10 mouse cellular contexts compared by ENCODE assay signal in the genomic region with DNA sequence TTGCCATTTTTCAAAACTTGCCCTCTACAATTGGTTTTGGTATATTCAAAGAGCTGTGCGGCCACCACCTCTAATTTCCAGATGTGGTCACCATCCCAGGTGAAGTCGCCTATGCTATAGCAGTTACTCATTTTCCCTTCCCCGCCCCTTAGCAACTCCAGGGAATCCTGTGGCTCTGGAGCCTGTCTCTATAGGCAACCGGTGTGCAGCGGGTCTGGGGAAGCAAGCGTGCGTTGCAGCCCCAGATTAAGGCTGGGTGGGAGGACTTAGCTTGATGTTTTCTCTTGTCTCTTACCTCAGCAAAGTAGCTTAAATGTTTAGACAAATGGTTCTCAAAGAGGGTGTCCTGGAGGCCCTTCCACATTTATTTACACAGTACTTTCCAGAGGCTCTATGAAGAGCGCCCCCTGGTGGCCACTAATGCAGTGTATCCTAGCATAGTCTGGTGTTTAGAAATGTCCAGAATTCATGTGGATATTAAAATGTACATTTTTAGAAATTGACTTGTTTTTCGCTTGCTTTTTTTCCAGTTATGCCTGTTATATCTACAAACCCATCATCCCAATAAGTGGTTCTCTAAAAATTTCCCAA. TPM values are rescaled to one million over a fixed set of nuclear protein-coding genes. Genes with fewer than 3 reads are reported as not detected.
A peak's percentile ranks its signal among the peaks of the same experiment; 100 is the strongest.
DNase-seq lines count a peak whose midpoint lies in the region; ATAC-seq and TF ChIP-seq lines count a peak whose summit lies in the region.
"Had no signal": no experiment of that assay in that cellular context is flagged by ENCODE, and none has a peak within 500 bp of the region (broad histone marks: within the 10 kb centered on the region; RNA-seq: fewer than 3 reads in every experiment).

No protein-coding gene starts in this region.

- no peak overlapping the region for H3K9ac ChIP-seq in neural tube, embryonic 15.5 days (replicated peaks)
- H3K9ac ChIP-seq in lung, embryonic 14.5 days, result no peak overlapping the region

- TF ChIP-seq CTCF in bone marrow macrophage, adult 2 months (IDR thresholded peaks at IDR 0.05; ENCODE audit: low read depth, low read length), result peak; percentile 58; the same call in 1 of the 2 replicates
- TF ChIP-seq CTCF in lung, embryonic 14.5 days (IDR thresholded peaks at IDR 0.05; ENCODE audit: low read depth), result peak; percentile 63
- peak; percentile 39; the same call in 1 of the 2 replicates for TF ChIP-seq CTCF in small intestine, adult 2 months (IDR thresholded peaks at IDR 0.05; ENCODE audit: extremely low read depth, insufficient read length, insufficient replicate concordance, low read depth, low read length)

- peak; percentile 85 for DNase-seq in heart, adult 11 months
- no peak for DNase-seq in heart, adult 8-10 months (ENCODE audit: low spot score)
- peak; percentile 61 for DNase-seq in neural tube, embryonic 10.5 days (ENCODE audit: extremely low spot score, low spot score)
- DNase-seq in lung, embryonic 14.5 days, result peak; percentile 65

- no peak overlapping the region for H3K27ac ChIP-seq in neural tube, embryonic 15.5 days (replicated peaks)
- no peak overlapping the region for H3K27ac ChIP-seq in bone marrow macrophage, adult 2 months (ENCODE audit: insufficient read depth, low read depth, low read length)
- no peak overlapping the region for H3K27ac ChIP-seq in lung, embryonic 14.5 days (ENCODE audit: low read depth)
- no peak overlapping the region for H3K27ac ChIP-seq in small intestine, adult 2 months (ENCODE audit: insufficient read depth, low read depth, low read length)

- TF ChIP-seq POLR2A in bone marrow macrophage, adult 2 months (IDR thresholded peaks at IDR 0.05; ENCODE audit: borderline replicate concordance, low read depth, low read length), result no peak
- no peak for TF ChIP-seq POLR2A in small intestine, adult 2 months (IDR thresholded peaks at IDR 0.05; ENCODE audit: low read depth, low read length)

- H3K4me1 ChIP-seq in neural tube, embryonic 15.5 days, result 0 out of 2 replicates have a peak, but pooled peaks cover 1% of the 10 kb centered on the region
- H3K4me1 ChIP-seq in bone marrow macrophage, adult 2 months (ENCODE audit: control insufficient read depth, insufficient read depth, low read length), result peaks cover 7% of the 10 kb centered on the region
- no peaks in the 10 kb centered on the region for H3K4me1 ChIP-seq in lung, embryonic 14.5 days (ENCODE audit: insufficient read depth)
- no peaks in the 10 kb centered on the region for H3K4me1 ChIP-seq in small intestine, adult 2 months (ENCODE audit: control insufficient read depth, insufficient read depth, insufficient read length, low read length)

- no peak overlapping the region for H3K4me2 ChIP-seq in neural tube, embryonic 15.5 days
- H3K4me2 ChIP-seq in lung, embryonic 14.5 days, result no peak overlapping the region

- no peak for ATAC-seq in neural tube, embryonic 15.5 days (ENCODE audit: low FRiP score)
- peak; percentile 69 for ATAC-seq in erythroblast, adult 5-6 weeks (replicated peaks; ENCODE audit: low FRiP score, poor library complexity, severe bottlenecking)
- ATAC-seq in lung, embryonic 14.5 days (ENCODE audit: insufficient read depth), result no peak

- 72% methylated on average over 9 of the region's 9 CpGs for WGBS in neural tube, embryonic 15.5 days
- WGBS in lung, embryonic 14.5 days, result 65% methylated on average over 9 of the region's 9 CpGs
- 83% methylated on average over 9 of the region's 9 CpGs for WGBS in small intestine, adult 2 months

- no peak overlapping the region for H3K4me3 ChIP-seq in neural tube, embryonic 15.5 days (replicated peaks)
- H3K4me3 ChIP-seq in bone marrow macrophage, adult 2 months (ENCODE audit: insufficient read depth, low read length), result no peak overlapping the region
- no peak overlapping the region for H3K4me3 ChIP-seq in lung, embryonic 14.5 days (ENCODE audit: low read depth, low read length)
- H3K4me3 ChIP-seq in small intestine, adult 2 months (ENCODE audit: low read depth, low read length), result no peak overlapping the region
- H3K4me3 ChIP-seq: myocyte had no signal

- no peaks in the 10 kb centered on the region for H3K9me3 ChIP-seq in neural tube, embryonic 15.5 days (replicated peaks)
- peaks cover 4% of the 10 kb centered on the region; the same call in 1 of the 2 replicates for H3K9me3 ChIP-seq in lung, embryonic 14.5 days (ENCODE audit: low read depth, low read length)

- peaks cover 12% of the 10 kb centered on the region for H3K36me3 ChIP-seq in neural tube, embryonic 15.5 days
- H3K36me3 ChIP-seq in lung, embryonic 14.5 days (ENCODE audit: insufficient read depth), result peaks cover 28% of the 10 kb centered on the region
- H3K36me3 ChIP-seq in small intestine, adult 2 months (ENCODE audit: control insufficient read depth, insufficient read depth, low read length), result peaks cover 19% of the 10 kb centered on the region

- no peaks in the 10 kb centered on the region for H3K27me3 ChIP-seq in neural tube, embryonic 15.5 days (replicated peaks)
- no peaks in the 10 kb centered on the region for H3K27me3 ChIP-seq in lung, embryonic 14.5 days (ENCODE audit: insufficient read depth, low read length)
- H3K27me3 ChIP-seq in small intestine, adult 2 months (ENCODE audit: control insufficient read depth, insufficient read depth, low read length), result no peaks in the 10 kb centered on the region

RNA-seq across cellular contexts. Expression of gene Leprot, which starts 16.7 kb away (rescaled TPM):
- total RNA-seq in heart, adult 8-10 months (2022), result 10 to 100 TPM; 24.6 to 30.6 (median 25.8) TPM
- 75.6 and 77.5 TPM in 2 replicates for polyA plus RNA-seq in neural tube, embryonic 15.5 days (2015; fragmentation: Nextera tagmentation; extraction: Ambion mirVana)
- 162 and 167 TPM in 2 replicates for polyA plus RNA-seq in bone marrow macrophage, adult 2 months (2012; ENCODE audit: insufficient read depth, insufficient read length, missing spikeins)
- 16.1 and 21.9 TPM in 2 replicates for total RNA-seq in erythroblast, adult 5-6 weeks (2015; ENCODE audit: low replicate concordance)
- 26.3 and 31.0 TPM in 2 replicates for total RNA-seq in erythroblast, adult 5-6 weeks (2017; ENCODE audit: low replicate concordance)
- 87.9 and 88.4 TPM in 2 replicates for polyA plus RNA-seq in lung, embryonic 14.5 days (2014; fragmentation: Nextera tagmentation; extraction: Ambion mirVana)
- 17.2 and 32.1 TPM in 2 replicates for polyA plus RNA-seq in small intestine, adult 2 months (2012; rRNA removed)

RNA-seq across cellular contexts. Expression of gene Lepr, which starts 52.9 kb away (rescaled TPM):
- 1 to 10 TPM; 2.5 to 5.6 (median 4.7) TPM for total RNA-seq in heart, adult 8-10 months (2022)
- polyA plus RNA-seq in neural tube, embryonic 15.5 days (2015; fragmentation: Nextera tagmentation; extraction: Ambion mirVana), result 3.0 and 3.8 TPM in 2 replicates
- polyA plus RNA-seq in bone marrow macrophage, adult 2 months (2012; ENCODE audit: insufficient read depth, insufficient read length, missing spikeins), result not detected in 2 replicates
- 33.0 TPM in 1 of 2 replicates, not detected in the other for total RNA-seq in erythroblast, adult 5-6 weeks (2015; ENCODE audit: low replicate concordance)
- 1.3 and 7.9 TPM in 2 replicates for total RNA-seq in erythroblast, adult 5-6 weeks (2017; ENCODE audit: low replicate concordance)
- polyA plus RNA-seq in lung, embryonic 14.5 days (2014; fragmentation: Nextera tagmentation; extraction: Ambion mirVana), result 7.3 and 9.2 TPM in 2 replicates
- polyA plus RNA-seq in small intestine, adult 2 months (2012; rRNA removed), result 0.37 and 0.82 TPM in 2 replicates
- total RNA-seq: hematopoietic stem cell, adult 5-6 weeks had no signal
